Mouse (Mus musculus) regulatory T cell (primary cell): ENCODE results near the gene Sprr1a.
"Not testable (repeated sequence)": the region's sequence is repeated elsewhere in the genome, so short reads cannot be mapped to it uniquely, and the experiment has no call there.

Experiments
- in situ Hi-C: fragments of 300-600 bp; cut with MboI, MseI; formaldehyde crosslinking; loops from one replicate; pipeline ENCODE4 v1.15.1; 2025; ENCODE audit warnings: high pct_unique_total_duplicates

Sprr1a gene

DNA sequence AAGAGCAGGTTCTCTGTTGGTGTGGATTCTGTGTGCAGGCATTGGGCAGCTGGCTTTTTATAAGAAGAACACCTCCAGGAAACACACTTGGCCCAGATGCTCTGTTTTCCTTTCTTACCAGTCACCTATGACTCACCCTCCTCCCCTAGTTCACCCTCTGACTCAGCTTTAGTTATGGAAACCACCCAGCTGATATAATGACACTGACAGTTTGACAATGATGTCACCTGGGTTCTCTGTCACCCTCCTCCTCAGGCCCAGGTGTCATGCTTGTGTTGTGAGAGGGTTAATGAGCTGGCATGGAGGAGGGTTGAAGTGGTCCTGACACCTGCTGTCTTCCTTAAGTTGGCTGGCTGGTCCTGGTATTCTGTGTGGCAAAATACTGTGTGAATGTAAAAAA lies at the start of gene Sprr1a:
Sprr1a (minus strand) TSS at position 33 of the 400 bp plus-strand sequence.
- in situ Hi-C loops = no loop called here

DNA sequence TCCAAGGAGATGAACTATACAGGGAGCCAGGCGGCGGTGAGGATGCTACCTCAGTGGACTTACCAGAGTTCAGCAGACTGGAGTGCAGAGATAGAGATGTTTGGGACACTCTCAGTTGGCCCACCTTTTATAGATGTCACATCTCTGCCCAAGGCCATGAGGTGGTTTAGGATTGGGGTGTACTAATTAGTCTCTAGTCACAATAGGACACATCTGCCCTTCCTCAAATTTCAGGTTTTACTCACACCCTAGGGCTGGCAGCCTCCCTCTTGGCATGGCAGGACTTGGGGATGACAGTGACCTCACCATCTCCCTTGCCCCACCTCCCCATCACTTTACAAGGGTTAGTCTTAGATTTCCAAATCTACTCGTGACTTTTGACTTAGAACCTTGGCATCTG lies 48.7 kb upstream of the Sprr1a start, which contains the start of gene 2310046K23Rik:
2310046K23Rik (minus strand) TSS at position 101 of the 400 bp plus-strand sequence.
- in situ Hi-C loops = no loop called here

DNA sequence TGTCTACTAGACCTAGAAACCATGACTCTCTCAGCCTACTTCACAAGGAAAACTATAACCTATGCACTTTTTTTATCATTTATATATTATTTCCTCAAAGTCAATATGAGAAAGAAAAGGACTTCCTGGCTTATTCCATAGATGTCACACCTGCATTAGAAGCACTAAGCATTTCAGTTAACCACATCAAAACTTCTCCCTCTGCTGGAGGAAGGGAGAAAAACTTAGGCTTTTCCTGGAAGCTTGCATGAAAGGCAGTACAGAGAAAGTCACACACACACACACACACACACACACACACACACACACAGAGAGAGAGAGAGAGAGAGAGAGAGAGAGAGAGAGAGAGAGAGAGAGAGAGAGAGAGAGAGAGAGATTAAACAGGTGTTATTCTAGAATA lies 26.6 kb upstream of the Sprr1a start:
- in situ Hi-C loops = no loop called here

DNA sequence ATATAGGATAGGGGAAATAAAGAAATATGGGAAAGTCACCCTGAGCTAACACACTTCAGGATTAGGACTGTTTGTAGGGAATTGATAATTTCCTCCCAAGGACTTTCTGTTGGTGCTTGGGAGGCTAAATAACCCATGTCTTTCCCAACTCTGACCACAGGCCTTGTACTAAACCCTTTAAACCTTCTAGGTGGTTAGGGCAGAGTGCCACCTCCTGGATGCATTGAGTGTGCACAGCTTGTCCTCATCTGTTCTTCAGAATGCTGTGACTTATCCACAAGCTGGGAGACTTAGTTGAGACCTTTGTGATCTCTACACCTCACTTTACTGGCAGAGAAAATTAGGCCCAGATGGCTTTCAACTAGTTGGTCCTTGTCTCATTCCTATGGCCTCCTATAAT lies 25.1 kb upstream of the Sprr1a start:
- in situ Hi-C loops = no loop called here

DNA sequence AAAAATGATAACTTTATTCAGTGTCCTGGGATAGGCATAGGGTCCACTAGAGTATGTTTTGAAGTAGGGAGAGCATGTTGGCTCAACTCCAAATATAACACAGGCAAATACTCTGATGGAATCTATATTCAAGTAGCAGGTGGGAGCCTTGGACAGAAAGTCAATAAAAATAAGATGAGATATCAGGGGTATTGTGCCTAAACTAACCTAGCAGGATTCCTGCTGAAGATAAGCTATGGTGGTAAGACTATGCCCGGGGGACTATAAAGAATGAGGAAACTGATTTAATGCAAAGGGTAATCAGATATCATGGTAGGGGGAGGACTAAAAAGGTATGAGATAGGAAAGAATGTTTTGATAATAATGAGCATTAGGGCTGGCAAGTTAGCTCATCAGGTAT lies 22.5 kb upstream of the Sprr1a start:
- in situ Hi-C loops = no loop called here

DNA sequence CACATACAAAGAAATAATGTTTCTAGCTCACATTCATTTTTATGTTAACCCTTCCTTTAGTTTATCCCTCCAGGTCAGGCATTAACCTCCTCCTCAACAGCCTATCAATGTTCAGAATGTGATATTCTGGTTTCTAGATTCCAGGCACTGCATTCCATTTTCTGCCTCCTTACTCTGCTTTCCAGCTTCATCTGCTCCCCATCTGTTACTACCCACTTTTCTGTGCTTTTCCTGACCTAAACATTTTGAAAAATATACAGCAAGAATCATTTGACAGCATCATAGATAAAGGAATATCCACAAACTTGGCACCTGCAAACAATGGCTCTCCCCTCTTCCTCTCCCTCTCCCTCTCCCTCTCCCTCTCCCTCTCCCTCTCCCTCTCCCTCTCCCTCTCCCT lies 17.8 kb upstream of the Sprr1a start:
- in situ Hi-C loops = no loop called here

DNA sequence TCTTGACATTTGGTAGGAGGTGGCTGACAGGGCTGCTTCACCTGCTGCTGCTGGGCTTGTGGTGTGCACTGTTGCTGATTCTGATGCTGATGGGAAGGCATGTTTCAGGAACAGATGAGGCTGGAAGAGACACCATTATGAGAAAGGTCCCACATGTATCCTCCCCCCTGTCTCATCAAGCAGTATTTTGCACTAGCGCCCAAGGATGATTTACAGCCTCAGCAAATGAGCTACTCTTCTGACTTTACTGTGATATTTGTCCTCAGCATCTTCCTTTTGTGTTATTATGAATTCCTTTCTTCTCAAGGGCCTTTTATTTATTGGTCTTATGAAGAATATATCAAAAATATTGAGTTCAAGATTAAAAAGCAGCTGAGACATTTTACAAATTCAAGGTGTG lies 14.7 kb upstream of the Sprr1a start, which contains the start of gene Sprr4:
Sprr4 (minus strand) TSS at position 101 of the 400 bp plus-strand sequence.
- in situ Hi-C loops = no loop called here

DNA sequence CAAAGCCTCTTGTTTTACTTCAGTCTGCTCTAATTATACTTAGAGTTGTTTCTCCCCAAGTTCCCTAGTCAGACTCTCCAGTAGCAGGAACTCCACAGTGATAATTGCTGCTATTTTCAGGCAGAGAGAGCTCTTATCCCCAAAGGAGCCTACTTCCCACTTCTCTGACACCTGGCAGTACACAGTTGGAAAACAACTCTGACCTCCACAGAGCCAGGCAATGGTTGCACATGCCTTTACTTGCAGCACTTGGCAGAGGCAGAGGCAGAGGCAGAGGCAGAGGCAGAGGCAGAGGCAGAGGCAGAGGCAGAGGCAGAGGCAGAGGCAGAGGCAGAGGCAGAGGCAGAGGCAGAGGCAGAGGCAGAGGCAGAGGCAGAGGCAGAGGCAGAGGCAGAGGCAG lies 4.6 kb upstream of the Sprr1a start:
- in situ Hi-C loops = not testable (repeated sequence)

DNA sequence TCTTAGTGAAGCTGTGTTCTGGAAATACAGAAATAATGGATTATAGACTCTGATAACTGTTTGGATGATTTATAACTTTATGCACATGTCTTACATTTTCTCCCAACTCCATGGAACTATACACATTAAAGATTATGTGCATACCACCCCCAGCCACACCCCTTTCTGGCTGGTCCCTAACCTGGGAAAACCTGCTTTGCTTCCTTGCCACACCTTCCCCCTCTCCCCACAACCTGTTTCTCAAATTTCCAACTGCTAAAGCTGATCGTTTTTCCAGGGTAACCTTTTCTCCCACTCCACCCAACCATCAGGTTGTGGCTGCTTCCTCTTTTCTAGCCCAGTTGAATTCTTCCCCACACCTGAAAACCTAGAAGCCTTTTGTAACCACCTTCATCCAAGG lies 612 bp upstream of the Sprr1a start:
- in situ Hi-C loops = no loop called here

DNA sequence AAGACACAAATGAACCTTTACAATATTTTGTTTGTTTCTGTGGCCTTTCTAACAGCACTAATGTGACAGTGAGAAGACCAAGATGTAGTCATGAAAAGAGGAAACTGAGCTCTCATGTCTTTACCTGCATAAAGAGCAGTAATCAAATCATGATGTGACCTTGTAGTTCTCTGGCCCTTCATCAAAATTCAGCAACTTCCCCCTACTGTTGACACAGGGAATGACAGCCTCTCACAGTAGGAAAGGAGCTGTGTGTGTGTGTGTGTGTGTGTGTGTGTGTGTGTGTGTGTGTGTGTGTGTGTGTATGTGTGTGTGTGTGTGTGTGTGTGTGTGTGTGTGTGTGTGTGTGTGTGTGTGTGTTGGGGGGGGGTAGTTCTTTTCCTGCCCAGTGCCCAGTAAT lies 4.4 kb downstream of the Sprr1a start:
- in situ Hi-C loops = not testable (repeated sequence)

DNA sequence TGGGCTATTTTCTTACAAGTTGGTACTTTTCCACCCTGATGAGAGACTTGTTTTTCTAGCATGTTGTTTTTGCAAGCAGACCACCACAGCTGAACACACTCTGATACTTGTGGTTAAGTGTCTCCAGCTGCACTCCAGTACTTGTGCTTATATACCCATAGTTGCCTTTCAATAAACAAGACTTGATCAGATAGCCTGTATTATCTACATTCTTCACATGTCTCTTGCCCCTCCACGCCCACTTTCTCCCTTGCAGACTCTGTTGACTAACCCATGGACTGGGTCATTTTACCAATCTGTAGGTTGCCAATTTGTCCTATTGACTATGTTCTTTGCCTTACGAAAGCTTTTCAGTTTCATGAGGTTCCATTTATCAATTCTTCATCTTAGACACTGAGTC lies 15.6 kb downstream of the Sprr1a start:
- in situ Hi-C loops = no loop called here

DNA sequence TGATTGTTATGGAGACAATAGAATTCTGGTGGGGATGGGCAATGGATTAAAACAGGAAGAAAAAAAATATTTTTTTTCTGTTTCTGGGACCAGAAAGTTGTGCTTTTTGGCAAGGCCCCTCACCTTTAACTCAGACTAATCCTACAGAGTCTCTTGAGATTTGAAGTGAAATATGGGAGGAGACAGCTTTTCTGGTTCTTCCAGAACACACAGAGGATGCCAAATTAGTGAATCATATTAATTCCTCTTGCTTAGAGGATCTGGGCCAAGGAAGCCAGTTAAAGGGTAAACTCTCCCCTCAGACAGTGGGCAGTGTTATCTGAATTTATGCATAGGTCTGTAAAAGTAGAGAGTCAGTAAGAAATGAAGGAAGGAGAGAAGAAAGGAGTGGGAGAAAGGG lies 18.3 kb downstream of the Sprr1a start:
- in situ Hi-C loops = no loop called here

DNA sequence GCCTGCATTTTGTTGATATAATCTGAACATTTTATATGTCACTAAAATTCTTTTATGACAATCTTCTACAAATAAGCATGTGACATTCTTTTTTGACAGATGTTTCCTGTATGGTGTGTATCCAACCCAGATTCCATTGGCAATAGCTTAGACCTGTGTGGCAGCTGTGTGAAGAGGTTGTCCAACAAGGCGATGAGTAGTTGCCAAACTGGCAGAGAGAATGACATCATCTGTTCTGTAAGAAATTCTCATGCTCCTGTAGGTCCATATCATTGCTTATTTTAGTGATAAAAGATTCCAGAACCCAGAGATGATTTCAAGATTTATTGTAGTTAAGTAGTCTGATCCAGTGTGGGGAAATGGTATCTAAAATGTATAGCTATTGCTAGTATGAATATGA lies 19.1 kb downstream of the Sprr1a start:
- in situ Hi-C loops = no loop called here

DNA sequence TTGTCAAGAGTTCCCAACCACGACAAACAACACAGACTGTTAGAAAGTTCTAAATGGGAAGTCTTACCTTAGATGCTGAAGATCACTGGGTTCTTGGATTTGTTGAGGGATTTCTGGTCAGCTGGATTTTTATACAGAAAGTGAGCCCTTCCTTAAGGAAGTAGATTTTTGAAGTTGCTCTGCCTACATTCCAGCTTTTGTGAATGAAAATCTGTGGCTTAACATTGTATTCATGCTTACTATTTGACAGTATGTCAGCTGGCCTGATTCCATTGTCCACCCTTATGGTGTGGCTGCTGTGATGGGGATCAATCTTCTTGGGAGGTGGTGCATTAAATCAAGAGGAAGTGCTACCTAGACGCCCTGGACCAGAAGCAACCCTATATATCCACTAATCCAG lies 27.1 kb downstream of the Sprr1a start, which contains the start of gene Sprr3:
Sprr3 (minus strand) TSS at position 101 of the 400 bp plus-strand sequence.
- in situ Hi-C loops = no loop called here

DNA sequence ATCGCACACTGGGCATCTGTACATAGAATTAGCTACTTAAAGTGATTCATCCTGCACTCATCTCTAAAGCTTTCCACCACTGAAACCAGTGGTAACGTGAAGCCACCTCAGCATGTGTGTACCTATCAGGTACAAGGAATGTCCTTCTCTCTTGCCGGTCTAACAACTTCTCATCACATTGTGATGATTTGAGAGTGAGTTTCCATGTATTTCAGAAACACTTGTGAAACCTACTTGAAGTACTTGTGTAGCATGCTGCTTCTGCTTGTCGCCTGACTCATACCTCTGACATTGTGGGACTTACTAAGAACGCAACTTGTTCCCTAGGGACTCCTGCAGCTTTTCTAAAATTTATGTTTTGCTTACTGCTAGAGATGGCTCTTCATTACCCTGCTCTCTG lies 30.5 kb downstream of the Sprr1a start:
- in situ Hi-C loops = no loop called here

DNA sequence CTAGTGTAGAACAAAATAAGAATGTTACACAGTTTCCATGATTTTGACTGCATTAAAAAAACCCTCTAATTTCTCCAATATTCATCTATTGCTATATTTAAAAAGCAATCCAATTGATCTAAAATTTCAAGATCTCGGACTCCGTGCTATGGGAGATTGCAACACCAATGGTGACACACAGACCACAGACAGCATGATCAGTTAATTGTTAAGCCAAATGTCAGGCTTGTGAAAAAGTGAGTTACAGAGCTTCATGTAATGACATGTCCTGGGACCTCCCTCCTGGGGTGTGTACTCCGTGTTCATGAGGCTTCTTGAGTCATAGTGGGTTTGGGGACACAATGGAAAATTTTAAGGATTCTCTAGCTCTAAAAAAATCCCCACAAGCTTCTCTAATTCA lies 45.5 kb downstream of the Sprr1a start:
- in situ Hi-C loops = no loop called here

DNA sequence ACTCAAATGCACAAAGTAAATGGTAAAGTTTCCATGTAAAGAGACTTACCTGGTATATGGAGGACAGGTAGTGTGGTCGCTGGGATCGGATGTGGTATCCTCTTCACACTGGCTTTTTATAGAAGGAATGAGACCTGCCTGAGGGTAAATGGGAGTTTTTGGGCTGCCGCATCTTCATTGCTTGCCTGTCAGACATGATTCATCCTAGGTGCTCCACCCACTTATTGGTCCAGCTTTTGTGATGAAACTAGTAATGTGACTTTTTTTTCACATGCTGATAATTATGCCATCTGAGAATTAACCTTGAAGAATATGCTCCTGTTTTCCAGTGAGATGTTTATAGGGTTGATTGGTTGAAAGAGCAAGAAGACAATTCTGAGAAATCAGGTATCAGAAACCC lies 47.0 kb downstream of the Sprr1a start, which contains the start of gene Sprr1b:
Sprr1b (minus strand) TSS at position 101 of the 400 bp plus-strand sequence.
- in situ Hi-C loops = no loop called here
